Mouse (Mus musculus) hindlimb bud, embryonic 11.5 days (tissue): ENCODE results near the gene Tuba3b.

Source experiments
- DNase-seq: peaks from one replicate; pipeline ENCODE4 v3.0.0-alpha.2; 2012; ENCODE audit warnings: low read depth, low spot score; ENCODE audit errors: extremely low spot score

Gene Tuba3b

GRCm38 (mm10) chr6:145664208-145664607 lies 48.7 kb downstream of the Tuba3b start:
- DNase-seq = no peak

DNA sequence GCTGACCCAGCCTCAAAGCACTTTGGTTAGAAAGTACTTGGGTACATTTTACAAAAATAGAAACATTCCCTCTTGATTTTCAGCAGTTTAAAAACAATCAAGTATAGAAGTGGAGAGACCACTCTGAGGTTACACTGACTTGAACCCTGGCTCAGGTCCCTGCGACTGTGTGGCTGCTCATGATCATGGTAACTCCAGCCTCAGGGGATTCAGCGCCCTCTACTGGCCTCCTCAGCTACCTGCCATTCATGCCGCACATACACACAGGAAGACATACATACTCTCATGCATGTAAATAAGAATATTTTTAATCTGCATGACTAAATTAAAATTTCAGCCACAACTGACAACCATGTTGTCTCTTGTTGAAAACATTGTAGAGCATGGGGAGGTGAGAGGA lies 50.2 kb downstream of the Tuba3b start:
- DNase-seq = no peak

DNA sequence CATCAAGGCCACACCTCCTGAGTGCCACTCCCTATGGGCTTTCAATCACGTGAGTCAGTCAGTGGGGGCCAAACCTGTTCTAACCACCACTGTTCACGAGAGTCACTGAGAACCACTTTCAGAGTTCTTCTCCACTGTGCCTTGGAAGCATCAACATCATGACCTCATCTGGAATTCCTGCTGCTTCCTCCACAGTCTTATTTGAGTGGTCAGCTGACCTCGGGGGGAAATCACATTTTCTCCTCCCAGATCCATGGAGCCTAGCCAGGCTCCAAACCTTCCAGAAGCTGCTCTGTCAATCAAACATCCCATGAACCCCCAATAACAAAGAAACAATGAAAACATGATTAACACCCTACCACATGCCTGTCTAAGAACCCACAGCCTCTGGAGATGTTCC lies 52.1 kb downstream of the Tuba3b start:
- DNase-seq = no peak

GRCm38 (mm10) chr6:145669596-145670071 lies 54.1 kb downstream of the Tuba3b start:
- no peak for DNase-seq
